Mouse (Mus musculus): ENCODE measurements around the gene Cacna1d. TPM values are rescaled to one million over a fixed set of nuclear protein-coding genes. Genes with fewer than 3 reads are reported as not detected.

Cacna1d gene
- total and polyA plus RNA-seq, 3 experiments, result 0.04 to 0.66 (median 0.08) TPM

GRCm38 (mm10) chr14:30261561-30262251, 229.5 kb downstream of the Cacna1d start:
- H3K9ac ChIP-seq (ENCODE audit: insufficient read depth, low read depth), result no peak overlapping the region
- dilution Hi-C loops (cut with MboI; ENCODE audit: extremely low pct_ligation_motif_present, extremely low pct_unique_long_range_greater_than_20kb, low sequenced_read_pairs), result no loop called here
- no peaks in the 10 kb centered on the region for H3K79me2 ChIP-seq (replicated peaks; ENCODE audit: control insufficient read depth, extremely low read depth, insufficient read depth, poor library complexity, severe bottlenecking)
- no peaks in the 10 kb centered on the region for H3K27me3 ChIP-seq (replicated peaks)
- H3K36me3 ChIP-seq (replicated peaks in 1 of 2; ENCODE audit: control insufficient read depth in 1 of 2, insufficient read depth in 1 of 2, low read length in 1 of 2), result no peaks in the 10 kb centered on the region
- no peak for DNase-seq (ENCODE audit: extremely low read depth)
- no peak for TF ChIP-seq ZNF384 (IDR thresholded peaks at IDR 0.05; ENCODE audit: low read depth, low read length)
- peaks cover 0 to 16% of the 10 kb centered on the region in 2 experiments; a peak in 3 of 4 replicates for H3K4me1 ChIP-seq (ENCODE audit: control insufficient read depth in 1 of 2, insufficient read depth in 2 of 2)
- H3K9me3 ChIP-seq (replicated peaks; ENCODE audit: low read length), result no peaks in the 10 kb centered on the region
- no peak overlapping the region for H3K27ac ChIP-seq (ENCODE audit: insufficient read depth, low read depth)
- in situ Hi-C loops (cut with MboI; ENCODE audit: low pct_ligation_motif_present, low pct_unique_long_range_greater_than_20kb, low sequenced_read_pairs), result no loop called here
- H3K4me2 ChIP-seq (ENCODE audit: insufficient read depth, low read depth, poor library complexity, severe bottlenecking), result no peak overlapping the region
- no peak overlapping the region for H3K4me3 ChIP-seq (replicated peaks in 1 of 3; ENCODE audit: low read depth in 2 of 3, low read length in 2 of 3, poor library complexity in 1 of 3)

GRCm38 (mm10) chr14:30257626-30258025, 233.6 kb downstream of the Cacna1d start:
- no peak overlapping the region for H3K4me3 ChIP-seq (replicated peaks in 1 of 3; ENCODE audit: low read depth in 2 of 3, low read length in 2 of 3, poor library complexity in 1 of 3)
- no peaks in the 10 kb centered on the region for H3K36me3 ChIP-seq (replicated peaks in 1 of 2; ENCODE audit: control insufficient read depth in 1 of 2, insufficient read depth in 1 of 2, low read length in 1 of 2)
- TF ChIP-seq KAT2A (IDR thresholded peaks at IDR 0.05; ENCODE audit: insufficient replicate concordance, low read length) (no peak), POLR2A (IDR thresholded peaks at IDR 0.05; ENCODE audit: low read depth, low read length) (no peak), MYC (IDR thresholded peaks at IDR 0.05; ENCODE audit: low read depth, low read length) (no peak), CHD2 (IDR thresholded peaks at IDR 0.05; ENCODE audit: low read length) (no peak), CTCF (conservative IDR thresholded peaks at IDR 0.05 in 1 of 2, IDR thresholded peaks at IDR 0.05 in 1 of 2; ENCODE audit: low read depth in 2 of 2, low read length in 2 of 2) (no peak; a peak in 1 of 4 replicates), ELF1 (IDR thresholded peaks at IDR 0.05; ENCODE audit: low read depth, low read length) (no peak), POLR2AphosphoS2 (IDR thresholded peaks at IDR 0.05; ENCODE audit: low read depth, low read length) (no peak), JUND (conservative IDR thresholded peaks at IDR 0.05; ENCODE audit: low read depth, low read length) (no peak), IRF4 (IDR thresholded peaks at IDR 0.05; ENCODE audit: low read depth, low read length) (no peak), EP300 (IDR thresholded peaks at IDR 0.05; ENCODE audit: low read length) (no peak), MAFK (IDR thresholded peaks at IDR 0.05; ENCODE audit: insufficient replicate concordance, low read length) (no peak), RAD21 (IDR thresholded peaks at IDR 0.05; ENCODE audit: low read depth, low read length) (no peak), TBP (conservative IDR thresholded peaks at IDR 0.05; ENCODE audit: low read depth, low read length) (no peak), UBTF (IDR thresholded peaks at IDR 0.05; ENCODE audit: low read depth, low read length) (no peak), E2F4 (IDR thresholded peaks at IDR 0.05; ENCODE audit: insufficient replicate concordance, low read depth, low read length) (no peak), ZMIZ1 (IDR thresholded peaks at IDR 0.05; ENCODE audit: low read depth, low read length) (no peak), NELFE (IDR thresholded peaks at IDR 0.05; ENCODE audit: low read depth, low read length) (no peak), ZC3H11A (IDR thresholded peaks at IDR 0.05; ENCODE audit: low read depth, low read length) (no peak), ZKSCAN1 (IDR thresholded peaks at IDR 0.05; ENCODE audit: borderline replicate concordance, low read depth, low read length) (no peak)
- H3K9me3 ChIP-seq (replicated peaks; ENCODE audit: low read length), result no peaks in the 10 kb centered on the region
- DNase-seq (ENCODE audit: extremely low read depth), result no peak
- H3K4me1 ChIP-seq (ENCODE audit: control insufficient read depth in 1 of 2, insufficient read depth in 2 of 2), result peaks cover 2 to 31% of the 10 kb centered on the region in 2 experiments; a peak in 3 of 4 replicates
- no peak overlapping the region for H3K9ac ChIP-seq (ENCODE audit: insufficient read depth, low read depth)
- H3K79me2 ChIP-seq (replicated peaks; ENCODE audit: control insufficient read depth, extremely low read depth, insufficient read depth, poor library complexity, severe bottlenecking), result no peaks in the 10 kb centered on the region
- dilution Hi-C loops (cut with MboI; ENCODE audit: extremely low pct_ligation_motif_present, extremely low pct_unique_long_range_greater_than_20kb, low sequenced_read_pairs), result no loop called here
- H3K27ac ChIP-seq (ENCODE audit: insufficient read depth, low read depth), result no peak overlapping the region
- no peak overlapping the region for H3K4me2 ChIP-seq (ENCODE audit: insufficient read depth, low read depth, poor library complexity, severe bottlenecking)
- in situ Hi-C loops (cut with MboI; ENCODE audit: low pct_ligation_motif_present, low pct_unique_long_range_greater_than_20kb, low sequenced_read_pairs), result loop anchor here (5.0 kb wide), 1 partner anchor 40 kb away; no protein-coding TSS in a partner anchor
- no peaks in the 10 kb centered on the region for H3K27me3 ChIP-seq (replicated peaks)

Measured in CH12.LX (cell line).